Mouse (Mus musculus) stomach, postnatal 0 days (tissue): ENCODE results near the gene Acsl3. TPM values are rescaled to one million over a fixed set of nuclear protein-coding genes. Genes with fewer than 3 reads are reported as not detected.

Source experiments
- ATAC-seq: fragments of 200-750 bp; cut with Nextera tagmentation; 2 replicates; pipeline ENCODE4 v1.8.0; 2017; ENCODE audit not compliant: low FRiP score, low TSS enrichment
- DNase-seq: peaks from one replicate; pipeline ENCODE4 v3.0.0-alpha.2; 2016; ENCODE audit warnings: low spot score
- H3K27ac ChIP-seq: fragments of 300-500 bp; sonication (generic); replicated peaks from 2 replicates; pipeline ENCODE4 v1.5.1; 2014; ENCODE audit warnings: mild to moderate bottlenecking, control low read depth
- H3K27me3 ChIP-seq: fragments of 300-500 bp; sonication (generic); 2 replicates; pipeline ENCODE4 v1.6.1; 2014; ENCODE audit warnings: low read length; ENCODE audit not compliant: control insufficient read depth, insufficient read depth
- H3K36me3 ChIP-seq: fragments of 300-500 bp; sonication (generic); 2 replicates; pipeline ENCODE4 v1.6.1; 2014; ENCODE audit warnings: low read length, mixed read lengths; ENCODE audit not compliant: control insufficient read depth, insufficient read depth
- H3K4me1 ChIP-seq: fragments of 300-500 bp; sonication (generic); replicated peaks from 2 replicates; pipeline ENCODE4 v1.6.1; 2014; ENCODE audit warnings: antibody characterized with exemption; ENCODE audit not compliant: control insufficient read depth, insufficient read depth
- H3K4me2 ChIP-seq: fragments of 300-500 bp; sonication (generic); replicated peaks from 2 replicates; pipeline ENCODE4 v1.6.1; 2014; ENCODE audit warnings: low read depth, mild to moderate bottlenecking, control low read depth, moderate library complexity
- H3K4me3 ChIP-seq: fragments of 300-500 bp; sonication (generic); 2 replicates; pipeline ENCODE4 v1.5.1; 2014; ENCODE audit warnings: low read depth, low read length, control low read depth
- H3K9ac ChIP-seq: fragments of 300-500 bp; sonication (generic); 2 replicates; pipeline ENCODE4 v1.6.1; 2014; ENCODE audit warnings: mild to moderate bottlenecking, low read length, control low read depth, mixed read lengths
- H3K9me3 ChIP-seq: fragments of 300-500 bp; sonication (generic); 2 replicates; pipeline ENCODE4 v1.6.1; 2016; ENCODE audit warnings: low read length; ENCODE audit not compliant: control insufficient read depth
- CTCF ChIP-seq: IDR thresholded peaks from 2 replicates; pipeline ENCODE4 v1.5.1; 2016; ENCODE audit warnings: antibody characterized with exemption, low read depth, mild to moderate bottlenecking, moderate library complexity
- EP300 ChIP-seq: optimal IDR thresholded peaks from 2 replicates; pipeline ENCODE3; 2016; ENCODE audit warnings: antibody characterized with exemption
- WGBS: fragments of 180-500 bp; shearing (Covaris S2); extraction: QIAGEN DNeasy Blood & Tissue Kit; methylation state at CpG from one replicate; pipeline ENCODE4 v1.1.7; 2014; 5-methylcytosine and 5-hydroxymethylcytosine counted together
- polyA plus RNA-seq: library from polyadenylated mRNA; unstranded; fragments of >200 nt; fragmentation: Nextera tagmentation; extraction: Ambion mirVana; gene quantifications from 2 replicates; pipeline ENCODE4 v1.2.1, GENCODE M21; 2015

The Acsl3 gene
- polyA plus RNA-seq, 1 experiment from 2014 or later: 37.7 TPM

GRCm38 (mm10) chr1:78665954-78666499, 8.4 kb downstream of the Acsl3 start:
- DNase-seq (no peak), ATAC-seq (no peak)
- 93% methylated on average over 9 of the region's 9 CpGs for WGBS
- no peak overlapping the region for H3K4me2 ChIP-seq
- H3K4me1 ChIP-seq: 0 out of 2 replicates have a peak, but pooled peaks cover 3% of the 10 kb centered on the region
- TF ChIP-seq EP300 (no peak), CTCF (no peak)
- H3K27me3 ChIP-seq: no peaks in the 10 kb centered on the region
- no peak overlapping the region for H3K4me3 ChIP-seq
- no peak overlapping the region for H3K9ac ChIP-seq
- H3K9me3 ChIP-seq: no peaks in the 10 kb centered on the region
- no peak overlapping the region for H3K27ac ChIP-seq
- peaks cover 10% of the 10 kb centered on the region; the same call in 1 of the 2 replicates for H3K36me3 ChIP-seq

- no peak for TF ChIP-seq CTCF
- ATAC-seq (no peak), DNase-seq (no peak)
- no peak overlapping the region for H3K4me2 ChIP-seq
- H3K9me3 ChIP-seq: no peaks in the 10 kb centered on the region
- H3K27me3 ChIP-seq: no peaks in the 10 kb centered on the region
- no peak overlapping the region for H3K4me3 ChIP-seq
- H3K9ac ChIP-seq: no peak overlapping the region
- 86% methylated on average over 1 of the region's 1 CpGs for whole genome bisulfite sequencing
- no peaks in the 10 kb centered on the region for H3K4me1 ChIP-seq
- H3K27ac ChIP-seq: no peak overlapping the region
- H3K36me3 ChIP-seq: peaks cover 10% of the 10 kb centered on the region; the same call in 1 of the 2 replicates
Measured at GRCm38 (mm10) chr1:78666585-78666984, 9.0 kb downstream of the Acsl3 start.

GRCm38 (mm10) chr1:78682291-78682690, 24.7 kb downstream of the Acsl3 start:
- no peaks in the 10 kb centered on the region for H3K9me3 ChIP-seq
- 82% methylated on average over 3 of the region's 3 CpGs for WGBS
- H3K9ac ChIP-seq: no peak overlapping the region
- H3K4me1 ChIP-seq: no peaks in the 10 kb centered on the region
- H3K4me2 ChIP-seq: no peak overlapping the region
- peaks cover 3% of the 10 kb centered on the region; the same call in 1 of the 2 replicates for H3K36me3 ChIP-seq
- no peak overlapping the region for H3K27ac ChIP-seq
- DNase-seq (no peak), ATAC-seq (no peak)
- TF ChIP-seq CTCF (no peak), EP300 (no peak)
- H3K4me3 ChIP-seq: no peak overlapping the region
- no peaks in the 10 kb centered on the region for H3K27me3 ChIP-seq

- Histone ChIP-seq H3K27me3 (no peaks in the 10 kb centered on the region), H3K27ac (no peak overlapping the region), H3K36me3 (peaks cover 3% of the 10 kb centered on the region; the same call in 1 of the 2 replicates), H3K9me3 (no peaks in the 10 kb centered on the region), H3K4me2 (no peak overlapping the region), H3K4me1 (no peaks in the 10 kb centered on the region), H3K9ac (no peak overlapping the region), H3K4me3 (no peak overlapping the region)
- ATAC-seq: no peak
- no peak for DNase-seq
- WGBS: 82% methylated on average over 8 of the region's 8 CpGs
- TF ChIP-seq EP300 (no peak), CTCF (no peak)
Measured at GRCm38 (mm10) chr1:78684128-78684527, 26.5 kb downstream of the Acsl3 start.

GRCm38 (mm10) chr1:78686872-78687271, 29.2 kb downstream of the Acsl3 start:
- TF ChIP-seq CTCF (peak; percentile 70), EP300 (no peak)
- Histone ChIP-seq H3K27ac (no peak overlapping the region), H3K4me3 (no peak overlapping the region), H3K9ac (no peak overlapping the region), H3K9me3 (no peaks in the 10 kb centered on the region), H3K36me3 (peaks cover 3% of the 10 kb centered on the region; the same call in 1 of the 2 replicates), H3K4me2 (no peak overlapping the region), H3K27me3 (no peaks in the 10 kb centered on the region), H3K4me1 (no peaks in the 10 kb centered on the region)
- DNase-seq (no peak), ATAC-seq (no peak)

GRCm38 (mm10) chr1:78688149-78688548, 30.5 kb downstream of the Acsl3 start:
- DNase-seq (no peak), ATAC-seq (no peak)
- Histone ChIP-seq H3K9me3 (no peaks in the 10 kb centered on the region), H3K4me2 (no peak overlapping the region), H3K9ac (no peak overlapping the region), H3K27ac (no peak overlapping the region), H3K4me1 (no peaks in the 10 kb centered on the region), H3K27me3 (no peaks in the 10 kb centered on the region), H3K36me3 (no peaks in the 10 kb centered on the region), H3K4me3 (no peak overlapping the region)
- TF ChIP-seq EP300: no peak
- TF ChIP-seq CTCF: peak; percentile 55
- WGBS: 87% methylated on average over 7 of the region's 7 CpGs
